Mouse (Mus musculus) Patski (cell line): ENCODE measurements around the gene Adgrg3. TPM values are rescaled to one million over a fixed set of nuclear protein-coding genes. Genes with fewer than 3 reads are reported as not detected.

Experiments
- ATAC-seq: fragments of 100-300 bp; one replicate; pipeline ENCODE4 v1.8.0; 2021
- CTCF ChIA-PET: fragments of 350-600 bp; sonication (Branson Sonifier 250); formaldehyde crosslinking; loops from one replicate; lab custom pipeline; 2022; ENCODE audit warnings: inconsistent platforms; lab: Charles Lee
- POLR2A ChIA-PET: fragments of 350-600 bp; sonication (Branson Sonifier 250); formaldehyde crosslinking; loops from one replicate; lab custom pipeline; 2022; ENCODE audit warnings: antibody characterized with exemption, inconsistent platforms; lab: Charles Lee
- DNase-seq: peaks from one replicate; pipeline ENCODE4 v3.0.0-alpha.2; 2011; ENCODE audit warnings: low read depth, low spot score
- H3K27me3 ChIP-seq: fragments of 371-371 bp; one replicate; pipeline ENCODE4 v1.5.1; 2021
- CTCF ChIP-seq: fragments of 100-300 bp; IDR thresholded peaks from one replicate; pipeline ENCODE4 v1.5.1; 2021
- in situ Hi-C: fragments of 300-500 bp; cut with MboI; formaldehyde crosslinking; loops from 3 replicates; pipeline ENCODE4 v1.11.1; 2018; ENCODE audit warnings: low pct_unique_long_range_greater_than_20kb, mixed read lengths
- polyA plus RNA-seq: library from polyadenylated mRNA; unstranded; gene quantifications from one replicate; pipeline ENCODE4 v1.2.3, GENCODE M21; 2021

The Adgrg3 gene
- polyA plus RNA-seq, 1 experiment from 2014 or later = 0.31 TPM

DNA sequence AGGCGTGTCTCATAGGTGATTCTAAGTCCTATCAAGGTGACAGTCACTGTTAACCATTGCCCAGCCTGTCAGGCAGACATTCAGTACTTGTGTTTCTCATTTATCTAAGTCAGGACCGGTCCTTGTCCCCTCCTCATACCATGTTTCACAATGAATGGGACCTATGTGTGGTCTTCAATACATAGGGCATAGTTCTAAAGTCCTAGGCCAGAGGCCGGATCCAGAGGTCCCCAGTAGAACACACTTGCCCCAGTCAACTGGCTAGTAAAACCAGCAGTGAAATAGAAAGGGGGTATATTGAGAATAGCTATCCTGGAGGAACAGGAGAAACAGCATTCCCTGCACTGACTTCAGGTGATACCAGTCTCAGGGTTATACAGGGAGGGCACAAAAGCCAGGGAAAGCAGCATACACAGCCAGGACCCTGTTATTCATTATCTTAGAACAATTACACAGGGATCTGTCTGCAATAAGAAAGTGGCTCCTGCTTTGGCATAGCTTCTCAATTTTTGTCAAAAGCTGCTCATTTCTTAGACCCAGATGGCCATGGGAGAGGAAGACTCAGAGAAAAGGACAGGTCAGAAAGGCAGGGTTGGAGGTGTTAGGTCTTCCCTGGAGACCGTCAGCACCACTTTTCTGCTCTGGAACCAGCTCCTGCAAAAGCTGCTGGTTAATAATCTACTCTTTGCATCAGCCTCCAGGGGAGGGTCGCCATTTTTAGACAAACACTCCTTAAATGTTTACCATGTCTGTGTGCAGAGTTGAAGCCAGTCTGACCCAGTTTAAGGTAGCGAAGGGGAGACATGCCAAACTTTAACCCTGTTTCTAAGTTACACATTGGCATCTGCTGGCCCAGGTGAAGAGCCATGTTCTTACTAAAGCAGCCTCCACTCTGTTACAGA lies 24.6 kb downstream of the Adgrg3 start:
- no peak for DNase-seq

DNA sequence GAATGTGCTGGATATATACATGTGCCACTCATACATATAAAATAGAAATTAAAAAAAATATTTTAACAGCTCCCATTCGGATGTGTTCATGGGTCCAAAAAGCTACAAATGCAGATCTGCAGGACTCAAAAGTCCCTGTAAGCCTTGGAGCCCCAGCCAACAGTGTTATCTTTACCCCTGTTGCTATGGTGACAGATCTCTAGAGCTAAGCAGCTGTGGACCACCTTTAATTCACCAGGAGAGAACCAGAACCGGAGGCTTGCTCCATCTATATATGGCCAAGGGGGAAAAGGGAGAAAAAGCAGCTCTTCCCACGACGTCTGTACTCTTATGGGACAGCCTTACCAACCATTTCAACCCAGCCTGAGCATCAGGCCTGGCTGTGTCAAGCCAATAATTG lies 27.3 kb downstream of the Adgrg3 start:
- ChIA-PET POLR2A (no interaction called here), CTCF (no interaction called here)
- ATAC-seq = no peak
- H3K27me3 ChIP-seq = no peaks in the 10 kb centered on the region
- TF ChIP-seq CTCF = no peak
- in situ Hi-C loops = no loop called here
- DNase-seq = no peak

More for the DNA sequence above, 24.6 kb downstream of the Adgrg3 start:
- H3K27me3 ChIP-seq = no peaks in the 10 kb centered on the region
- in situ Hi-C loops = no loop called here
- POLR2A ChIA-PET = no interaction called here
- CTCF ChIA-PET = no interaction called here
- no peak for TF ChIP-seq CTCF
- ATAC-seq = no peak

DNA sequence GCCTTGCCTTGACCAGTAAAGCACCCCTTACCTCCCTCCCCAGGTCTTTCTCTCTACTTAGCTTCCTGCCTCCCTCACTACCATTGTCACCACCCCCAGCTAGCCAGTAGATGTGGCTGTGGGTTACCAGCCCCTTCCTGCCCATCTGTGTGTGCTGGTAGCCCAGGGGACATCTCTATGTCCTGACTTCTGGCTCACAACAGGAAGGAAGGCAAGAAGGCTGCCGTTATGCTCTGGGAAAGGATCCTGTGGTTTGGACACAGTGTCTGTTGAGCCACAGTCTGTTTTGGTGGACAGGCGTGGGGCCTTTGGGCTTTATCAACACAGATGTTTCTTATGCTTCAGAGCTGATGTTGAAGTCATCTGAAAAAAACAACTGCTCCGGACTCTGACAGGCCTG lies 29.5 kb downstream of the Adgrg3 start:
- DNase-seq (no peak), ATAC-seq (no peak)
- H3K27me3 ChIP-seq = no peaks in the 10 kb centered on the region
- ChIA-PET CTCF (interaction anchor here (1.0 to 1.4 kb wide), 2 partner anchors 9 to 11 kb away, joined by 3 read pairs; no protein-coding TSS in a partner anchor), POLR2A (no interaction called here)
- TF ChIP-seq CTCF = no peak
- in situ Hi-C loops = no loop called here

DNA sequence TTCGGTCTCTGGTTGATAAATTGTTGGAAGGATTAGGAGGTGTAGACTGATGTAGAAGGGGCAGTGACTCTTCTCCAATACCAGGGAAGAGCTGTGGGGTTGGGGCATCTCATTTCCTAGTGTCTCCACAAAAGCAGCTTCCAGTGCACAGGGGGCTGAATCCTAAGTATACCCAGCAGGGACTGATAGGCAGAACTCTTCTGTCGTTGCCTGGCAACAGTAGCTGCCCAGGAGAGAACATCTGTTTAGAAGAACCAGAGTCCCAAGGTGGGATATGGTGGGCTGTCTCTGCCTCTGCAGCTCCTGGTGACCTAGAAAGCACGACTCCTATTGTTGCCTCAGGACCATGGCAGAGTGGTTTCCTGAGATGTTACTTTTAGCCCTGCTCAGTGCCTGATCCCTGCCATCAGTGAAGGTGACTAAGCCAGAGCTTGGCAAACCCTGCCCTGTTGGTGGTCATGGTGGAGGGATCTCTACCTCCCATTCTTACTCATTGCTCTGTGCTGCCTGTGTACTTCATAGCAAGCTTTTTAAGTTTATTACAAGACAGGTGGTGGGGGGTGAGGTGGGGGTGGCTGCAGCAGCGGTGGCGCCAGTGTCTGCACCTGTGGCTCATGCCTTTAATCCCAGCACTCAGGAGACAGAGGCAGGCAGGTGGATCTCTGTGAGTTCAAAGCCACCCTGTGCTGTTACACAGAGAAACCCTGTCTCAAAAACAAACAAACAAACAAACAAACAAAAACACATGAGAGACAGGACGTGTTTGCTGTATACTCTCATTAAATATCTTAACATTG lies 30.6 kb downstream of the Adgrg3 start:
- no peak for TF ChIP-seq CTCF
- in situ Hi-C loops = no loop called here
- DNase-seq (no peak), ATAC-seq (no peak)
- ChIA-PET POLR2A (interaction anchor here (0.7 kb wide), 1 partner anchor 81 kb away, joined by 4 read pairs; no protein-coding TSS in a partner anchor), CTCF (no interaction called here)
- no peaks in the 10 kb centered on the region for H3K27me3 ChIP-seq

DNA sequence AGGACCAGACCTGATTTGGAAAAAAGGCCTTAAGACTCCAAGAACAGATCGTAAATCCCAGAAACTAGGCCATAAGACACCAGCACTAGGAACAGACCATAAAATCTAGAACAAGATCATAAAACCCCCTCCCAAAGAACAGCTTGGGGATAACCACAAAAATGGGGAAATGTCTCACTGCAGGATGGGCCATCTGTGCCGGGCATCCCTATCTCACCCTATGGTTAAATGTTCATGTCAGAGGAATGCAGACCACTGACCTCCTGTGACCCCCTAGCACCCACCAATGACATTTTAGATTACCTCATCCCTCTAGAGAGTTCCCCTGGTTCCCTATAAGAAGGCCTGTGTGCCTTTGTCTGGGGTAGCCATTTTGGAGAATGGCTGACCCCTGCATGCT lies 32.1 kb downstream of the Adgrg3 start:
- CTCF ChIA-PET = interaction anchor here (1.5 kb wide), 1 partner anchor 13 kb away, joined by 3 read pairs; no protein-coding TSS in a partner anchor
- no peak for ATAC-seq
- POLR2A ChIA-PET = no interaction called here
- in situ Hi-C loops = no loop called here
- H3K27me3 ChIP-seq = peaks cover 6% of the 10 kb centered on the region
- no peak for DNase-seq
- no peak for TF ChIP-seq CTCF

DNA sequence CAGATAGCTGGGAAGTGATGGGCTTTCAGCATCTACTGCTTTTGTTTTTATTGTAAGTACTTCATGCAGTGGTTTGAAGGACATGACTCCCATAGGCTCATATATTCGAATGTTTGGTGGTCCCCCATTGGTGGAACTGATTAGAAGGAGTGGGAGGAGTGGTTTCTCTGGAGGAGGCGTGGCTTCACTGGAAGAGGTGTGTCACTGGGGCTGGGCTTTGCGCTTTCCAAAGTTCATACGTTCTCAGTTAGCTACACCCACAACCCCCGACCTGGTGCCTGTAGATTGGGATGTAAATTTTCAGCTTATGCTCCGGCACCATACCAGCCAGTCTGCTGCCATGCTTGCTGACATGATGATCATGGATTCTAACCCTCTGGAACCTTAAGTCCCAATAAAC lies 36.9 kb downstream of the Adgrg3 start:
- ChIA-PET POLR2A (interaction anchor here (0.8 kb wide), 1 partner anchor 38 kb away, joined by 5 read pairs; no protein-coding TSS in a partner anchor), CTCF (interaction anchor here (2.1 kb wide), 1 partner anchor 10 kb away, joined by 7 read pairs; no protein-coding TSS in a partner anchor)
- no peak for DNase-seq
- in situ Hi-C loops = no loop called here
- TF ChIP-seq CTCF = no peak
- ATAC-seq = no peak
- H3K27me3 ChIP-seq = peaks cover 6% of the 10 kb centered on the region

DNA sequence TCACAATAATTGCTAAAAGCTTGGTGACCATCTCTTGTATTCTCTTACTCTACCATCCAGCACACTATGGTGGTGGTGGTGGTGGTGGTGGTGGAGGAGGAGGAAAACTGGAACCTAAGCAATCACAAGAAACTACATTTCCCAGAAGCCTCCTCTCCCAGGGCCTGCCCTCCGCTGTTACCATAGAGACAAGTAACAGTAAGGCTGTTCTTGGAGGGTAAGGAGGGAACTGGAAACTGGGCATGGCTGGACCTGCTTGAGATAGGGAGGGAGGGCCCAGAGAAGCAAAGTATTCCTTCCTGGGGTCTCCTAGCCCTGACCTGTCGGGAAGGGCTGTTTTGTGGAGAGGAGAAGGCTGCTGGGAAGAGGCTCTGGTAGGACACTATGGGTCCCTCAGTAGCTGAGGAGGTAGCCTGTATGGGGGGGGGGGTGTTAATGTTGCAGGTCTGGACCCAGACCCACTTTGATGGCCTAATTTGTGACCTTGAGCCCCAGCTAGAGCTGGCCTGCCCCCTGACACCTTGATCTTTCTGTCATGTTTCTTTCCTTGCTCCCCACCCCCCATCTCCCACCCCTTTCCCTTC lies 37.5 kb downstream of the Adgrg3 start, which contains the start of gene Drc7:
Gene Drc7, plus strand, starts transcription at position 177 of the 584 bp plus-strand sequence.
- no peak for DNase-seq
- in situ Hi-C loops = no loop called here
- ATAC-seq = no peak

DNA sequence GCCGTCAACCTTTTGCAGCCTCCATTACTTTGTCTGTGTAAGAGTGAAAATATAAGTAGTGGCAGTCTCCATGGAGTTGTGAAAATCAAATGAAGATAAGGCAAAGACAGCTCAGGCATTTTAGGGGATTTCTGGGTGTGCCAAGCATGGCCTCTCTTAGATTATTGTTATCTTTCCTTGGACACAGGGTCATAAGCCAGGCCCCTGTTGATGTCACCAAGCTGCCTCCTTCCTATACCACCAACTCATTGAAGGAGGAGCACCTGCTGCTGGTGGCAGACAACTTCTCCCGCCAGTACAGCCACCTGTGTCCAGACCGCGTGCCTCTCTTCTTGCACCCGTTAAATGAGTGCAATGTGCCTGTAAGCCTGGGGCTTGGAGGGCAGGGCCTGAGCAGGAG lies 38.9 kb downstream of the Adgrg3 start:
- ChIA-PET POLR2A (no interaction called here), CTCF (interaction anchor here (1.2 kb wide), 1 partner anchor 11 kb away, joined by 3 read pairs; no protein-coding TSS in a partner anchor)
- DNase-seq (no peak), ATAC-seq (no peak)
- peaks cover 6% of the 10 kb centered on the region for H3K27me3 ChIP-seq
- TF ChIP-seq CTCF = no peak
- in situ Hi-C loops = no loop called here

More for the DNA sequence above, 37.5 kb downstream of the Adgrg3 start, which contains the start of gene Drc7:
- POLR2A ChIA-PET = interaction anchor here (0.8 kb wide), 1 partner anchor 39 kb away, joined by 5 read pairs; no protein-coding TSS in a partner anchor
- CTCF ChIA-PET = interaction anchor here (0.9 kb wide), 1 partner anchor 8 kb away, joined by 3 read pairs; no protein-coding TSS in a partner anchor
- H3K27me3 ChIP-seq = peaks cover 6% of the 10 kb centered on the region
- no peak for TF ChIP-seq CTCF

DNA sequence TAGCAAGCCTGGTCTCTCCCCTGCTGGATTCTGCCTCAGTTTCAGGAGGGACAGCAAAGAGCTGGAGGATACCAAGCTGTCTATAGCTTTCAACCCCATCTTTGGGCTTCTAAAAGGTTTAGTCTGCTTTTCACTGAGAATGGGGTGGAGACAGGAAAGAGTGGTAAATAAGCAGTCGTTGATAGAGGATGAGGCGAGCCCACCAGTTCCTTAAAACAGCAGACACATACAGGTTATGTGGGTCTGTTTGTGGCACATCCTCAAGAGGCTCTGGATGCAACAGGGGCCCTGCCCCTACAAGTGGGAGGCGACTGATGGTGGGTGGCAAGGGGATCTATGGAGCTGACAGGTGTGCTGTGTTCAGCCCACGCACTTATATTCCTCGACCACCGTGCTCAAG lies 41.2 kb downstream of the Adgrg3 start:
- ATAC-seq = no peak
- no peak for TF ChIP-seq CTCF
- peaks cover 6% of the 10 kb centered on the region for H3K27me3 ChIP-seq
- ChIA-PET POLR2A (no interaction called here), CTCF (interaction anchor here (2.3 kb wide), 1 partner anchor 14 kb away, joined by 5 read pairs; no protein-coding TSS in a partner anchor)
- in situ Hi-C loops = no loop called here
- no peak for DNase-seq
